ENCODE assay signal across 19 mouse cellular contexts in genomic region chr16:24296790-24297189, GRCm38 (mm10).
DNase-seq lines count a peak whose midpoint lies in the region; ATAC-seq and TF ChIP-seq lines count a peak whose summit lies in the region.
"Had no signal": no experiment of that assay in that cellular context is flagged by ENCODE, and none has a peak within 500 bp of the region (broad histone marks: within the 10 kb centered on the region; RNA-seq: fewer than 3 reads in every experiment).

No protein-coding gene starts in this region.

- no peaks in the 10 kb centered on the region; the same call in 1 of the 2 replicates for H3K36me3 ChIP-seq in liver, adult 2 months (ENCODE audit: control insufficient read depth, insufficient read depth, low read length)
- H3K36me3 ChIP-seq in liver, embryonic 11.5 days (ENCODE audit: control insufficient read depth, insufficient read depth, low read length), result no peaks in the 10 kb centered on the region
- no peaks in the 10 kb centered on the region for H3K36me3 ChIP-seq in CH12.LX (replicated peaks in 1 of 2; ENCODE audit: control insufficient read depth in 1 of 2, insufficient read depth in 1 of 2, low read length in 1 of 2)
- no peaks in the 10 kb centered on the region for H3K36me3 ChIP-seq in splenic B cell, adult 2 months (ENCODE audit: control insufficient read depth, insufficient read depth, low read length, poor library complexity, severe bottlenecking)
- H3K36me3 ChIP-seq: embryonic facial prominence, embryonic 15.5 days; forebrain, embryonic 15.5 days; heart, embryonic 13.5 days; hindbrain, embryonic 15.5 days had no signal

- H3K9me3 ChIP-seq in liver, embryonic 11.5 days (ENCODE audit: control insufficient read depth, low read length), result no peaks in the 10 kb centered on the region
- H3K9me3 ChIP-seq in CH12.LX (replicated peaks; ENCODE audit: low read length), result no peaks in the 10 kb centered on the region
- H3K9me3 ChIP-seq: embryonic facial prominence, embryonic 15.5 days; forebrain, embryonic 15.5 days; heart, embryonic 13.5 days; hindbrain, embryonic 15.5 days had no signal

- no peak for TF ChIP-seq POLR2A in liver, adult 2 months (IDR thresholded peaks at IDR 0.05; ENCODE audit: extremely low read depth, insufficient read depth, low read length)
- no peak for TF ChIP-seq POLR2A in CH12.LX (IDR thresholded peaks at IDR 0.05; ENCODE audit: low read depth, low read length)

- H3K27me3 ChIP-seq in liver, adult 2 months (ENCODE audit: control insufficient read depth, insufficient read depth, low read length), result no peaks in the 10 kb centered on the region
- H3K27me3 ChIP-seq in liver, embryonic 11.5 days (replicated peaks; ENCODE audit: control insufficient read depth, insufficient read depth, low read length), result no peaks in the 10 kb centered on the region
- no peaks in the 10 kb centered on the region for H3K27me3 ChIP-seq in CH12.LX (replicated peaks)
- H3K27me3 ChIP-seq in splenic B cell, adult 2 months (ENCODE audit: control insufficient read depth, insufficient read depth, low read length, poor library complexity, severe bottlenecking), result no peaks in the 10 kb centered on the region
- H3K27me3 ChIP-seq: embryonic facial prominence, embryonic 15.5 days; forebrain, embryonic 15.5 days; heart, embryonic 13.5 days; hindbrain, embryonic 15.5 days had no signal

- peak; percentile 66 for TF ChIP-seq EP300 in CH12.LX (IDR thresholded peaks at IDR 0.05; ENCODE audit: low read length)

- in situ Hi-C loops in CH12.LX (cut with MboI; ENCODE audit: low pct_ligation_motif_present, low pct_unique_long_range_greater_than_20kb, low sequenced_read_pairs), result no loop called here

- H3K4me2 ChIP-seq in liver, embryonic 11.5 days, result no peak overlapping the region
- H3K4me2 ChIP-seq in CH12.LX (ENCODE audit: insufficient read depth, low read depth, poor library complexity, severe bottlenecking), result no peak overlapping the region
- H3K4me2 ChIP-seq: embryonic facial prominence, embryonic 15.5 days; forebrain, embryonic 15.5 days; heart, embryonic 13.5 days; hindbrain, embryonic 15.5 days had no signal

- ATAC-seq in liver, embryonic 11.5 days (replicated peaks; ENCODE audit: low FRiP score), result no peak
- no peak for ATAC-seq in erythroblast, adult 5-6 weeks (replicated peaks; ENCODE audit: low FRiP score, poor library complexity, severe bottlenecking)
- ATAC-seq: forebrain, embryonic 15.5 days; inflammation-experienced regulatory T-cells, adult 6 months had no signal

- H3K27ac ChIP-seq in liver, adult 2 months (replicated peaks; ENCODE audit: insufficient read depth, low read depth, low read length), result peak overlapping the region; percentile 92
- no peak overlapping the region for H3K27ac ChIP-seq in liver, embryonic 11.5 days (ENCODE audit: low read depth, low read length)
- H3K27ac ChIP-seq in CH12.LX (ENCODE audit: insufficient read depth, low read depth), result no peak overlapping the region
- H3K27ac ChIP-seq: embryonic facial prominence, embryonic 15.5 days; forebrain, embryonic 15.5 days; heart, embryonic 13.5 days; hindbrain, embryonic 15.5 days had no signal

- peak; percentile 37 for DNase-seq in liver, adult 2 months (ENCODE audit: extremely low read depth, low read depth, low spot score)
- DNase-seq in liver, embryonic 11.5 days (ENCODE audit: low spot score), result no peak
- peak; percentile 58 for DNase-seq in 3T3-L1 (ENCODE audit: low read depth, low spot score)
- peak; percentile 31 for DNase-seq in CH12.LX (ENCODE audit: extremely low read depth)
- DNase-seq in splenic B cell, adult 2 months (ENCODE audit: low read depth, low spot score), result peak; percentile 22
- DNase-seq in thymus, postnatal 4 days, result no peak
- DNase-seq: adrenal gland, adult 8-10 months; adrenal gland, postnatal 36 days; cerebellum, adult 2 months; cerebellum, postnatal 10 days; embryo, embryonic 11 days; gastrocnemius, postnatal 14 days; heart, postnatal 36 days had no signal

- H3K79me2 ChIP-seq in liver, adult 2 months (ENCODE audit: control insufficient read depth, insufficient read depth, low read length), result no peaks in the 10 kb centered on the region
- H3K79me2 ChIP-seq in CH12.LX (replicated peaks; ENCODE audit: control insufficient read depth, extremely low read depth, insufficient read depth, poor library complexity, severe bottlenecking), result no peaks in the 10 kb centered on the region

- no peak for TF ChIP-seq CTCF in liver, adult 2 months (IDR thresholded peaks at IDR 0.05; ENCODE audit: low read depth, low read length)
- TF ChIP-seq CTCF in CH12.LX (conservative IDR thresholded peaks at IDR 0.05 in 1 of 2, IDR thresholded peaks at IDR 0.05 in 1 of 2; ENCODE audit: low read depth in 2 of 2, low read length in 2 of 2), result no peak

- WGBS in liver, adult 2 months, result 18% methylated on average over 3 of the region's 3 CpGs
- WGBS in liver, embryonic 11.5 days, result 43% methylated on average over 3 of the region's 3 CpGs

- no peak overlapping the region for H3K4me3 ChIP-seq in liver, adult 2 months (ENCODE audit: insufficient read depth, low read depth, low read length)
- no peak overlapping the region for H3K4me3 ChIP-seq in liver, embryonic 11.5 days (ENCODE audit: low read depth, low read length)
- H3K4me3 ChIP-seq in CH12.LX (replicated peaks in 1 of 3; ENCODE audit: low read depth in 2 of 3, low read length in 2 of 3, poor library complexity in 1 of 3), result no peak overlapping the region
- H3K4me3 ChIP-seq: embryonic facial prominence, embryonic 15.5 days; forebrain, embryonic 15.5 days; heart, embryonic 13.5 days; hindbrain, embryonic 15.5 days had no signal

- TF ChIP-seq RAD21 in CH12.LX (IDR thresholded peaks at IDR 0.05; ENCODE audit: low read depth, low read length), result no peak

- dilution Hi-C loops in CH12.LX (cut with MboI; ENCODE audit: extremely low pct_ligation_motif_present, extremely low pct_unique_long_range_greater_than_20kb, low sequenced_read_pairs), result no loop called here

- peaks cover 6% of the 10 kb centered on the region; the same call in 1 of the 2 replicates for H3K4me1 ChIP-seq in liver, adult 2 months (ENCODE audit: control insufficient read depth, insufficient read depth, low read length)
- no peaks in the 10 kb centered on the region for H3K4me1 ChIP-seq in liver, embryonic 11.5 days (replicated peaks; ENCODE audit: control insufficient read depth, insufficient read depth, low read length)
- H3K4me1 ChIP-seq in CH12.LX (ENCODE audit: control insufficient read depth in 1 of 2, insufficient read depth in 2 of 2), result peaks cover 0 to 7% of the 10 kb centered on the region in 2 experiments; a peak in 2 of 4 replicates
- H3K4me1 ChIP-seq: embryonic facial prominence, embryonic 15.5 days; forebrain, embryonic 15.5 days; hindbrain, embryonic 15.5 days had no signal

- H3K9ac ChIP-seq in liver, adult 2 months (ENCODE audit: low read depth, low read length), result peak overlapping the region; percentile 48
- H3K9ac ChIP-seq in liver, embryonic 11.5 days (ENCODE audit: low read depth, low read length), result no peak overlapping the region
- no peak overlapping the region for H3K9ac ChIP-seq in CH12.LX (ENCODE audit: insufficient read depth, low read depth)
- H3K9ac ChIP-seq: embryonic facial prominence, embryonic 15.5 days; forebrain, embryonic 15.5 days; heart, embryonic 13.5 days; hindbrain, embryonic 15.5 days had no signal

TF ChIP-seq in CH12.LX, 34 proteins besides CTCF, POLR2A, EP300 and RAD21:
- TF ChIP-seq MEF2A (IDR thresholded peaks at IDR 0.05; ENCODE audit: borderline replicate concordance, low read depth, low read length), result no peak
- TF ChIP-seq NELFE (IDR thresholded peaks at IDR 0.05; ENCODE audit: low read depth, low read length), result no peak
- TF ChIP-seq BHLHE40 (IDR thresholded peaks at IDR 0.05; ENCODE audit: low read depth, low read length), result peak; percentile 44; the same call in 1 of the 2 replicates
- peak; percentile 32; the same call in 1 of the 2 replicates for TF ChIP-seq JUND (conservative IDR thresholded peaks at IDR 0.05; ENCODE audit: low read depth, low read length)
- peak; percentile 42; the same call in 1 of the 2 replicates for TF ChIP-seq ETS1 (conservative IDR thresholded peaks at IDR 0.05; ENCODE audit: low read depth, low read length)
- TF ChIP-seq MAX (IDR thresholded peaks at IDR 0.05; ENCODE audit: low read length), result no peak

Comparison
In these comparisons a context has a peak if more than half of its experiments do, and no peak if none do; other contexts are left out.
1. DNase-seq: peak in liver, adult 2 months (single experiment), 3T3-L1 (single experiment), CH12.LX (single experiment) and splenic B cell, adult 2 months (single experiment); none in liver, embryonic 11.5 days (single experiment) and thymus, postnatal 4 days (single experiment).